Mouse (Mus musculus): ENCODE data around the gene Sp2.

DNA sequence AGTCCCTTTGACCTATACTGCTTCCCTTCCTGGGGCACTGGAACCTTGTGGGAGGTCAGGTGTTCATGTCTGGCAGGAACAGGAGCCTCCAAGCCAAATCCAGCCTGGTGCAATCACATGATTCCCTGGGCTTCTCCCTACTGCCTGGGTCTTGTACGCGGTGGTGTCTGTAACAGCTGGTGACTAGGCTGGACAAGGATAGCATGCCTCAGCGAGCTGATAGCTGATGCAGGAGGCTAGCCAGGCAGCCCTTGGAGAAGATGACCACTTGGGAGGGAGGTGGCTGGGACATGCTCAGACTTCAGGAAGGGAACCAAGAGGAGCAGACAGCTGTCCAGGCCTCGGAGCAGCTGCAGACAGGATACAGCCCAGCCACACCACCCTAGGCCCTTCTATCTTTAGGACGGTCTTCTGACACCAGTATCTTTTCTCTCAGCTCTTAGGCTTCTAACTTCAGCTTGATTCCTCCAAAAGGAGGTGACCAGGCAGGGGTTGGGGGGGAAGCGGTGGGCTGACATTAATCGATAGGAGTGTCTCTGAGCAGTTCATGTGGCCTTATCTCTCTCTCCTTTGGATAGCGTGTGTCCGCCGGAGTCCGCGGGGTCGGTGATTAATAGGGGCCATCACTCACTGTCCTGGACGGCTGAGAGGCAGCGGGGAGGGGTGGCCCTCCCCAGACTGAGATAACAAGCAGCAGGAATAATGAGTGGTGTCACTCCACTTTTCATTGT is 76.2 kb downstream of the Sp2 start:
- TF ChIP-seq CTCF (IDR thresholded peaks at IDR 0.05; ENCODE audit: low read depth), result no peak
- TF ChIP-seq EP300 (IDR thresholded peaks at IDR 0.05; ENCODE audit: low read depth), result 0 out of 2 replicates have a peak, but pooled peaks have one; percentile 19
